In genomic region chr2:105671798-105672595, GRCm38 (mm10) we compare ENCODE assay signal across 11 mouse cellular contexts. TPM values are rescaled to one million over a fixed set of nuclear protein-coding genes. Genes with fewer than 3 reads are reported as not detected.
DNase-seq lines count a peak whose midpoint lies in the region; ATAC-seq and TF ChIP-seq lines count a peak whose summit lies in the region.
"Had no signal": no experiment of that assay in that cellular context is flagged by ENCODE, and none has a peak within 500 bp of the region (broad histone marks: within the 10 kb centered on the region; RNA-seq: fewer than 3 reads in every experiment).

No protein-coding gene starts in this region.

- H3K4me2 ChIP-seq in heart, embryonic 15.5 days: peak overlapping the region; percentile 26
- peak overlapping the region; percentile 57 for H3K4me2 ChIP-seq in hindbrain, embryonic 11.5 days (replicated peaks; ENCODE audit: low read depth, low read length)
- H3K4me2 ChIP-seq in midbrain, postnatal 0 days (ENCODE audit: low read depth, low read length, poor library complexity, severe bottlenecking): peak overlapping the region; percentile 15; the same call in 1 of the 2 replicates
- H3K4me2 ChIP-seq: limb, embryonic 13.5 days had no signal

- intact Hi-C loops in heart, postnatal 25 days (cut with DNase I): loop anchor here (10.0 kb wide), 1 partner anchor 547 kb away; the partner anchor contains the start of gene Wt1

- H3K36me3 ChIP-seq in heart, embryonic 15.5 days: no peaks in the 10 kb centered on the region
- H3K36me3 ChIP-seq in hindbrain, embryonic 11.5 days (ENCODE audit: control insufficient read depth, insufficient read depth, low read length): no peaks in the 10 kb centered on the region
- H3K36me3 ChIP-seq in midbrain, postnatal 0 days (ENCODE audit: insufficient read depth, low read length): no peaks in the 10 kb centered on the region
- H3K36me3 ChIP-seq: limb, embryonic 13.5 days had no signal

- H3K9me3 ChIP-seq in heart, embryonic 15.5 days (replicated peaks): no peaks in the 10 kb centered on the region
- no peaks in the 10 kb centered on the region for H3K9me3 ChIP-seq in hindbrain, embryonic 11.5 days (ENCODE audit: control insufficient read depth, low read length)
- no peaks in the 10 kb centered on the region for H3K9me3 ChIP-seq in midbrain, postnatal 0 days (ENCODE audit: low read length)
- H3K9me3 ChIP-seq: limb, embryonic 13.5 days had no signal

- H3K27ac ChIP-seq in heart, embryonic 15.5 days: no peak overlapping the region
- no peak overlapping the region for H3K27ac ChIP-seq in hindbrain, embryonic 11.5 days (ENCODE audit: low read depth, low read length)
- no peak overlapping the region; the same call in 1 of the 2 replicates for H3K27ac ChIP-seq in midbrain, postnatal 0 days (ENCODE audit: low read depth, low read length)
- H3K27ac ChIP-seq: limb, embryonic 13.5 days had no signal

- 2% methylated on average over 25 of the region's 25 CpGs for WGBS in heart, embryonic 15.5 days
- 1% methylated on average over 25 of the region's 25 CpGs for WGBS in hindbrain, embryonic 11.5 days
- 5% methylated on average over 25 of the region's 25 CpGs for WGBS in midbrain, postnatal 0 days

- no peak for ATAC-seq in heart, embryonic 15.5 days (replicated peaks; ENCODE audit: insufficient number of reproducible peaks, insufficient read depth, low FRiP score, low read depth)
- ATAC-seq in hindbrain, embryonic 11.5 days (ENCODE audit: low FRiP score): no peak
- no peak for ATAC-seq in midbrain, postnatal 0 days (ENCODE audit: low FRiP score)
- ATAC-seq in erythroblast, adult 5-6 weeks (replicated peaks; ENCODE audit: low FRiP score, poor library complexity, severe bottlenecking): no peak
- ATAC-seq in granulocyte monocyte progenitor cell, adult 5-6 weeks (replicated peaks; ENCODE audit: poor library complexity, severe bottlenecking): no peak

- peak; percentile 28 for TF ChIP-seq CTCF in midbrain, postnatal 0 days (IDR thresholded peaks at IDR 0.05)

- DNase-seq in heart, postnatal 25 days (ENCODE audit: low spot score): no peak
- peak; percentile 57 for DNase-seq in cerebellum, adult 8-10 months
- peak; percentile 63 for DNase-seq in hindbrain, embryonic 11.5 days (ENCODE audit: low spot score)
- DNase-seq in midbrain, postnatal 0 days (ENCODE audit: low spot score): no peak
- no peak for DNase-seq in spleen, adult 12 weeks (ENCODE audit: low spot score)
- DNase-seq: right cerebral cortex, postnatal 25 days had no signal

- H3K4me1 ChIP-seq in heart, embryonic 15.5 days (replicated peaks): peaks cover 53% of the 10 kb centered on the region
- peaks cover 18% of the 10 kb centered on the region for H3K4me1 ChIP-seq in hindbrain, embryonic 11.5 days (replicated peaks; ENCODE audit: control insufficient read depth, insufficient read depth, low read length)
- H3K4me1 ChIP-seq in midbrain, postnatal 0 days (ENCODE audit: insufficient read depth, low read length): no peaks in the 10 kb centered on the region

- H3K9ac ChIP-seq in heart, embryonic 15.5 days: no peak overlapping the region
- H3K9ac ChIP-seq in hindbrain, embryonic 11.5 days (ENCODE audit: low read depth, low read length): peak overlapping the region; percentile 44; the same call in 1 of the 2 replicates
- H3K9ac ChIP-seq in midbrain, postnatal 0 days (replicated peaks; ENCODE audit: low read length, poor library complexity, severe bottlenecking): no peak overlapping the region
- H3K9ac ChIP-seq: limb, embryonic 13.5 days had no signal

- H3K4me3 ChIP-seq in heart, embryonic 15.5 days: peak overlapping the region; percentile 20; the same call in 1 of the 2 replicates
- peak overlapping the region; percentile 23 for H3K4me3 ChIP-seq in hindbrain, embryonic 11.5 days (ENCODE audit: low read depth, low read length)
- no peak overlapping the region for H3K4me3 ChIP-seq in midbrain, postnatal 0 days (ENCODE audit: low read depth, low read length)
- H3K4me3 ChIP-seq: limb, embryonic 13.5 days had no signal

- H3K27me3 ChIP-seq in heart, embryonic 15.5 days: peaks cover 99% of the 10 kb centered on the region
- peaks cover 70% of the 10 kb centered on the region for H3K27me3 ChIP-seq in hindbrain, embryonic 11.5 days (ENCODE audit: control insufficient read depth, insufficient read depth, low read length)
- H3K27me3 ChIP-seq in midbrain, postnatal 0 days (ENCODE audit: insufficient read depth, low read length): peaks cover 92% of the 10 kb centered on the region

RNA-seq across cellular contexts. Expression of gene Pax6, which starts 3.3 kb away (rescaled TPM):
- 0.05 and 0.18 TPM in 2 replicates for polyA plus RNA-seq in heart, embryonic 15.5 days (2015; fragmentation: Nextera tagmentation; extraction: Ambion mirVana)
- not detected for total RNA-seq in heart, postnatal 25 days (2021)
- polyA plus RNA-seq in hindbrain, embryonic 11.5 days (2014; fragmentation: Nextera tagmentation; extraction: Ambion mirVana): 23.9 and 26.8 TPM in 2 replicates
- 15.4 and 27.1 TPM in 2 replicates for total RNA-seq in midbrain, postnatal 0 days (2014; rRNA removed)
- polyA plus RNA-seq in midbrain, postnatal 0 days (2015; fragmentation: Nextera tagmentation; extraction: Ambion mirVana): 6.9 and 11.3 TPM in 2 replicates
- 1.3 TPM in 1 of 2 replicates, not detected in the other for total RNA-seq in erythroblast, adult 5-6 weeks (2015; ENCODE audit: low replicate concordance)
- not detected in 2 replicates for total RNA-seq in erythroblast, adult 5-6 weeks (2017; ENCODE audit: low replicate concordance)
- total RNA-seq in granulocyte monocyte progenitor cell, adult 5-6 weeks (2014; fragmentation: Nextera tagmentation): not detected in 2 replicates
- 0.10 TPM in 1 of 2 replicates, not detected in the other for total RNA-seq in granulocyte monocyte progenitor cell, adult 5-6 weeks (2017)
- polyA plus RNA-seq: gonadal fat pad, adult 2 months had no signal

Comparison
In these comparisons a context has a peak if more than half of its experiments do, and no peak if none do; other contexts are left out.
1. DNase-seq: peak in cerebellum, adult 8-10 months (single experiment) and hindbrain, embryonic 11.5 days (single experiment); none in heart, postnatal 25 days (single experiment), midbrain, postnatal 0 days (single experiment) and spleen, adult 12 weeks (single experiment).
2. Peak in every context shown above with its lines, with median percentiles within 50 percentile points of each other: H3K4me2 ChIP-seq.